Mouse (Mus musculus): ENCODE measurements around the gene Tas2r109.
"Not testable (repeated sequence)": the region's sequence is repeated elsewhere in the genome, so short reads cannot be mapped to it uniquely, and the experiment has no call there.

Gene Tas2r109

GRCm38 (mm10) chr6:132980865-132981264 is at the start of gene Tas2r109:
TSS of gene Tas2r109 (minus strand) at chr6:132980965.
- DNase-seq: no peak

- DNase-seq: no peak
Measured at GRCm38 (mm10) chr6:132957819-132958218, 22.9 kb downstream of the Tas2r109 start, which contains the start of gene Tas2r131. TSS of gene Tas2r131 (minus strand) at chr6:132957919.

- no peak for DNase-seq
Measured at GRCm38 (mm10) chr6:132950802-132951201, 30.0 kb downstream of the Tas2r109 start, which contains the start of gene Tas2r129. TSS of gene Tas2r129 (plus strand) at chr6:132951102.

- DNase-seq: not testable (repeated sequence)
Measured at GRCm38 (mm10) chr6:132941376-132941775, 39.4 kb downstream of the Tas2r109 start.

All from kidney, postnatal 4 days (tissue).